Mouse (Mus musculus) gastrocnemius, adult 8-10 months (tissue): ENCODE data around the gene Rab31. TPM values are rescaled to one million over a fixed set of nuclear protein-coding genes. Genes with fewer than 3 reads are reported as not detected.

Experiments
- DNase-seq, 2 experiments: peaks; one replicate each; pipeline ENCODE4 v3.0.0; 2022; ENCODE audit warnings: low spot score in 2 of 2
- total RNA-seq, 4 experiments: library from RNA; stranded (reverse); gene quantifications; 2 replicates each; pipeline ENCODE4 v1.2.4; 2022

Gene Rab31
- total RNA-seq, 4 experiments from 2014 or later = 2.6 to 5.5 (median 3.6) TPM

GRCm38 (mm10) chr17:65741565-65741964 is 31.0 kb downstream of the Rab31 start:
- DNase-seq = no peak

- no peak for DNase-seq
These were observed 32.5 kb downstream of the Rab31 start for GRCm38 (mm10) chr17:65739874-65740725.

GRCm38 (mm10) chr17:65737622-65738021 is 34.9 kb downstream of the Rab31 start:
- no peak for DNase-seq

- DNase-seq = no peak
These were observed 35.4 kb downstream of the Rab31 start for GRCm38 (mm10) chr17:65737175-65737574.

- DNase-seq = no peak
These were observed 37.5 kb downstream of the Rab31 start for GRCm38 (mm10) chr17:65735088-65735487.

- no peak for DNase-seq
These were observed 39.9 kb downstream of the Rab31 start for GRCm38 (mm10) chr17:65732666-65733065.

- no peak for DNase-seq
These were observed 40.8 kb downstream of the Rab31 start for GRCm38 (mm10) chr17:65731710-65732109.

GRCm38 (mm10) chr17:65729945-65730741 is 42.4 kb downstream of the Rab31 start:
- no peak for DNase-seq

GRCm38 (mm10) chr17:65726755-65727154 is 45.8 kb downstream of the Rab31 start:
- no peak for DNase-seq

GRCm38 (mm10) chr17:65726274-65726673 is 46.3 kb downstream of the Rab31 start:
- DNase-seq = no peak

GRCm38 (mm10) chr17:65725814-65726213 is 46.7 kb downstream of the Rab31 start:
- DNase-seq = no peak

GRCm38 (mm10) chr17:65725381-65725780 is 47.2 kb downstream of the Rab31 start:
- no peak for DNase-seq

- DNase-seq = no peak
These were observed 48.3 kb downstream of the Rab31 start for GRCm38 (mm10) chr17:65724254-65724653.

- no peak for DNase-seq
These were observed 48.9 kb downstream of the Rab31 start for GRCm38 (mm10) chr17:65723633-65724032.

- DNase-seq = no peak
These were observed 51.2 kb downstream of the Rab31 start for GRCm38 (mm10) chr17:65721330-65721729.

- no peak for DNase-seq
These were observed 52.7 kb downstream of the Rab31 start for GRCm38 (mm10) chr17:65719826-65720225.

GRCm38 (mm10) chr17:65718578-65718977 is 54.0 kb downstream of the Rab31 start:
- no peak for DNase-seq

GRCm38 (mm10) chr17:65717658-65718199 is 54.8 kb downstream of the Rab31 start:
- DNase-seq = no peak

GRCm38 (mm10) chr17:65714060-65714459 is 58.5 kb downstream of the Rab31 start:
- no peak for DNase-seq

GRCm38 (mm10) chr17:65712861-65713535 is 59.6 kb downstream of the Rab31 start:
- DNase-seq = no peak

GRCm38 (mm10) chr17:65711779-65712178 is 60.8 kb downstream of the Rab31 start:
- DNase-seq = no peak

- no peak for DNase-seq
These were observed 62.0 kb downstream of the Rab31 start for GRCm38 (mm10) chr17:65710576-65710975.
